Mouse (Mus musculus) intestine, embryonic 16.5 days (tissue): Measurements from ENCODE around the gene Cnksr2. TPM values are rescaled to one million over a fixed set of nuclear protein-coding genes. Genes with fewer than 3 reads are reported as not detected.

ENCODE experiments used
- ATAC-seq: fragments of 200-750 bp; cut with Nextera tagmentation; 2 replicates; pipeline ENCODE4 v1.8.0; 2017; ENCODE audit warnings: moderate TSS enrichment, moderate library complexity
- H3K27ac ChIP-seq: fragments of 300-500 bp; sonication (generic); 2 replicates; pipeline ENCODE4 v1.5.1; 2014; ENCODE audit warnings: mild to moderate bottlenecking, low read length
- H3K27me3 ChIP-seq: fragments of 300-500 bp; sonication (generic); replicated peaks from 2 replicates; pipeline ENCODE4 v1.6.1; 2014; ENCODE audit warnings: low read length, control low read depth, mixed read lengths; ENCODE audit not compliant: control insufficient read depth, insufficient read depth
- H3K36me3 ChIP-seq: fragments of 300-500 bp; sonication (generic); 2 replicates; pipeline ENCODE4 v1.6.1; 2014; ENCODE audit warnings: low read length, control low read depth; ENCODE audit not compliant: control insufficient read depth, insufficient read depth
- H3K4me1 ChIP-seq: fragments of 300-500 bp; sonication (generic); 2 replicates; pipeline ENCODE4 v1.6.1; 2014; ENCODE audit warnings: low read length, control low read depth, mixed read lengths; ENCODE audit not compliant: control insufficient read depth, insufficient read depth
- H3K4me2 ChIP-seq: fragments of 300-500 bp; sonication (generic); 2 replicates; pipeline ENCODE4 v1.6.1; 2014; ENCODE audit warnings: low read depth, low read length, control low read depth
- H3K4me3 ChIP-seq: fragments of 300-500 bp; sonication (generic); 2 replicates; pipeline ENCODE4 v1.5.1; 2014; ENCODE audit warnings: mild to moderate bottlenecking, low read length
- H3K9ac ChIP-seq: fragments of 300-500 bp; sonication (generic); 2 replicates; pipeline ENCODE4 v1.6.1; 2014; ENCODE audit warnings: low read depth, low read length
- H3K9me3 ChIP-seq: fragments of 300-500 bp; sonication (generic); 2 replicates; pipeline ENCODE4 v1.6.1; 2016; ENCODE audit warnings: low read length, control low read depth; ENCODE audit not compliant: control insufficient read depth
- WGBS: fragments of 180-500 bp; shearing (Covaris S2); extraction: QIAGEN DNeasy Blood & Tissue Kit; methylation state at CpG from one replicate; pipeline ENCODE4 v1.1.7; 2014; 5-methylcytosine and 5-hydroxymethylcytosine counted together
- polyA plus RNA-seq: library from polyadenylated mRNA; unstranded; fragments of >200 nt; fragmentation: Nextera tagmentation; extraction: Ambion mirVana; gene quantifications from 2 replicates; pipeline ENCODE4 v1.2.1, GENCODE M21; 2015

Gene Cnksr2
- 0.18 and 0.24 TPM in 2 replicates for polyA plus RNA-seq

DNA sequence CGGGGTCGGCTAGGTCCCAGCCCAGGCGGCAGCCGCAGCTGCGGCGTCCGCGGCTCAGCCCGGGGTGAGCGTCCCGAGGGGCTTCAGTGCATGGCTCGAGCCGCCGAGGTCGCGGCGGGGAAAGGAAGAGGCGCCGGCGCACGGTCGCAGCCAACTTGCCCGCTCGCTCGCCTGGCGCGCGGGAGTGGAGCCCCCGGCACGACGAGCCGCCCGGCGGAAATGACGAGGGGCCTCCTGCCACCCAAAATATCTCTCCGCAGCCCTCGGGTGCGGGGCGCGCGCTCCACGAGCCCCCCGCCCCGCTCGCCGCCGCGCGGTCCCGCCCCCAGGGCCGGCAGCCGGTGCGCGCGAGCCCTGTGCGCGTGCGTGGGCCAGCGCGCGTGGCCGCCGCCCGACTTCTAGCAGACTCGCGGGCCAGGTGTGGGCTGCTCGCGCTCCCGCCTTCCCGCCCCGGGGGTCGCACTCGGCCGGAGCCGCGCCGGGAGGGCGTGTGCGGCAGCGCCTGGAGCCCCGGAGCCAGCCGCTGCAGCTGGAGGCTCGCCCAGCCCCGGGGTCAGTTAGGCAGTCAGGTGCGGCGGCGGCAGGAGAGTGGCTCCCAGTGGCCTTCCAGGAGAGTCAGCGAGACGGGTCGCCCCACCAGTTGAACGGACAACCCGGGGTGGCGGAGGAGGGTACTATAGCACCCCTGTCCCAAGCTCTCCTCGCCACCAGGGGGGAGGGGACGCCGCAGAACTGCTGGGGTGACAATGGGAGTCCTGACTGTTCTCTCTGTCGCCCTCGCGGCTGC lies at the start of gene Cnksr2:
TSS of gene Cnksr2 (minus strand) at position 238 of the 787 bp plus-strand sequence.
- Histone ChIP-seq H3K27me3 (0 out of 2 replicates have a peak, but pooled peaks cover 10% of the 10 kb centered on the region), H3K4me1 (no peaks in the 10 kb centered on the region), H3K4me2 (peak within 1 kb of the TSS; percentile 85), H3K9ac (peak within 1 kb of the TSS; percentile 54), H3K9me3 (no peaks in the 10 kb centered on the region), H3K27ac (no peak within 1 kb of the TSS), H3K36me3 (no peaks in the 10 kb centered on the region), H3K4me3 (peak within 1 kb of the TSS; percentile 57)
- ATAC-seq: peak; percentile 71
- 25% methylated on average over 71 of the region's 99 CpGs for WGBS

DNA sequence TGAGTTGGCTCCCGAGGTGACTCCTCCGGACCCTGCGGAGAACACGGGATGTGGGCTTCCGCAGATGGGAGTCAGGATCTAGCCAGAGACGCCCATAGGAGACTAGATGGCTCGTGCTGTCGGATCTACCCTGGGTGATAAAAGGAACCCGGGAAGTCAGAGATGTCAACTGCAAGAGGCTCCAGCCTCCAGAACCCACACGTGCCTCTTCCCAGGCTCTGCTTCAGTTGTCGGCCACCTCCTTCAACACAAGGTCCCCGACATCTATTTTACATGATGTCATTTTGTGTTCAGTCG lies 698 bp upstream of the Cnksr2 start:
- Histone ChIP-seq H3K27ac (no peak overlapping the region), H3K4me1 (no peaks in the 10 kb centered on the region), H3K9ac (no peak overlapping the region), H3K27me3 (0 out of 2 replicates have a peak, but pooled peaks cover 10% of the 10 kb centered on the region), H3K4me2 (peak overlapping the region; percentile 85), H3K4me3 (peak overlapping the region; percentile 57), H3K36me3 (no peaks in the 10 kb centered on the region), H3K9me3 (no peaks in the 10 kb centered on the region)
- no peak for ATAC-seq
- 20% methylated on average over 13 of the region's 13 CpGs for WGBS

DNA sequence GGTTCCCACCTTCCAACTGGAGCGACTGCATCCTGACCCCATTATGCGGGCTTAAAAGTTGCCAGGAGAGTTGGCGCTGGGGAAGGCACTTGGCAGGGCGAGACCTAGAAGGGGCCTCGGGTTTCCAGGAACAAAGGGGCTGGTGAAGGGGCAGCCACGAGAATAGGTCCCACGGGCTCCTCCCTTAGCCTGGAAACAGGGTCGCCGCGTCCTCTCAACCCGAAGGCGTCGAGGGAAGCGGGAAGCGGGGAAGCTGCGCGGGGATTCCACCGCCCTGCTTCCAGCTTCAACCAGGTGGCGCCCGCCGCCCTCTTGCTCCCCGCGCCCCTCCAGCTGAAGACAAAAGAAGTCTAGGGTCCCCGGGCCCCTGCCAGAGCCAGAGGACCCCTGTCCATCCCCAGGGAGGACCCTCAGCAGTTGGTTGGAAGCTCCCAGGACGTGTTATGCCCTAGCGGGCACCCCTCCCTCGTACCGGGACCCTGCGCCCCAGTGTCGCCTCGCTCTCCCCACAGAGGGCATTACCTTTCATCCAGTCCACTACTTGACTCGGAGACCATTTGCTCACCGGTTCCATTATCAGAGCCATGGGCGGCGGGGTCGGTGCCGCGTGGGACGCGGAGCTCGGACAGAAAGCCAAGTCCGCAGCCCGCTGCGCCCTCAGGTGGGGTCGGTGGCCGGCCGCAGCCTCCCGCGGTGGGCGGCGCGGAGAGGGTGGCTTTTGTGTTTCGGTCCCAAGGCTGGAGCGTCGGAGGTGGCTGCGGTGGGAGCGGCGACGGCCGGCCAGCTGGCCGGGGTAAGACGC lies 638 bp downstream of the Cnksr2 start:
- no peaks in the 10 kb centered on the region for H3K36me3 ChIP-seq
- no peak overlapping the region for H3K27ac ChIP-seq
- WGBS: 16% methylated on average over 49 of the region's 62 CpGs
- 0 out of 2 replicates have a peak, but pooled peaks cover 10% of the 10 kb centered on the region for H3K27me3 ChIP-seq
- no peaks in the 10 kb centered on the region for H3K9me3 ChIP-seq
- peak overlapping the region; percentile 54 for H3K9ac ChIP-seq
- H3K4me2 ChIP-seq: peak overlapping the region; percentile 85
- peak overlapping the region; percentile 57 for H3K4me3 ChIP-seq
- peak; percentile 53; the same call in 1 of the 2 replicates for ATAC-seq
- no peaks in the 10 kb centered on the region for H3K4me1 ChIP-seq

DNA sequence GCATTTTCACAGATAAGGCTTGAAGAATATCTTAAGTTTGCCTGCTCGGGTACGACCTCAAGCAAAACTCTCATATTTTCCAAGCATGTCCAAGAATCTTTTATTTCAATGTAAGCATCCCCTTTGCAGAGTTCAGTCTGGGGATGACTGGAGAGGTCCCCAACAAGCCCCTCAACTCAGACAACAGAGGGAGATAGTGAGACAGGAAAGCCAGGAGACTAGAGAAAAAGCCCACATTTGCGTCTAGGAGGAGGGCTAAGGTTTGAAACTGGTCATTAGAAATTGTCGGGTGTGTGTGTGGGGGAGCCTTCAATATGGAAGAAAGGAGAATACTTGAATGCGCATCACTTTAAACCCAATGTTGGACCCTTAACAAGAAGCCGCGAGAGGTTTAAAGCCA lies 1.4 kb downstream of the Cnksr2 start:
- H3K9me3 ChIP-seq: no peaks in the 10 kb centered on the region
- ATAC-seq: no peak
- H3K4me2 ChIP-seq: peak overlapping the region; percentile 85; the same call in 1 of the 2 replicates
- no peak overlapping the region for H3K9ac ChIP-seq
- H3K36me3 ChIP-seq: no peaks in the 10 kb centered on the region
- WGBS: 24% methylated on average over 7 of the region's 7 CpGs
- no peaks in the 10 kb centered on the region for H3K4me1 ChIP-seq
- 0 out of 2 replicates have a peak, but pooled peaks cover 10% of the 10 kb centered on the region for H3K27me3 ChIP-seq
- H3K4me3 ChIP-seq: peak overlapping the region; percentile 57
- no peak overlapping the region for H3K27ac ChIP-seq

DNA sequence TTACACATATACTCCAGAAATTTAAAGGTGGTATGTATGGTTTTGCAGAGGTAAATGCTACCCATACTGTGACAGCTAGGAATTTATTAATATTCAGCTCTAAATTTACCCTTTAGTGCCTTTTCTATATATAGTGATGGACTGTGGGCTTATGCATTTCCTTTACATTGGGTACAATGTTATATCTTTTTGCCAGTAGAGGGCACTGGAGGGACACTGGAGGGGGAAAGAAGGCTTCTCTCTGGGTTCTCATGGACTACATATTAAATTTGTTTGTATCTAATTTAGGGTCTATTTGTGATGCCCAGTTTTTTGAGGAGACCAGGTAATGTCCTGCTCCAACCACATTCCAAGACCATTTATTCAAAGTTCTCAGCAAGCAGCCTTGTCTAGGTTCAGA lies 91.4 kb downstream of the Cnksr2 start:
- Histone ChIP-seq H3K36me3 (no peaks in the 10 kb centered on the region), H3K4me1 (no peaks in the 10 kb centered on the region), H3K27ac (no peak overlapping the region), H3K4me2 (no peak overlapping the region), H3K27me3 (no peaks in the 10 kb centered on the region), H3K4me3 (no peak overlapping the region), H3K9ac (no peak overlapping the region), H3K9me3 (no peaks in the 10 kb centered on the region)
- ATAC-seq: no peak

DNA sequence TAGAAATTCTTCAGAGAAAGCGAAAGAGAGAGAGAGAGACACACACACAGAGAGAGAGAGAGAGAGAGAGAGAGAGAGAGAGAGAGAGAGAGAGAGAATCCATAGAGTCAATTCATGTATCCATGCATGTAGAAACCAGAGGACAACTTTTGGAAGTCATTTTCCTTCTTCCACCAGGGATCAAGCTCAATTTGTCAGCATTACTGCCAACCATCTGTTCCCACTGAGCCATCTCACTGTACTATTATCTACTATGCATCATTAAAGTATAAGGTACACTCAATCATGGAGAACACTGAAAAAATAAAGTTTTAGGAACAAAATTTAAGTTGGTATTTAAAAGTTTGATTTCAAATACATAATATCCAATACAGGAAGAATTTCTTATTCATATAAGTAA lies 93.8 kb downstream of the Cnksr2 start:
- Histone ChIP-seq H3K4me3 (no peak overlapping the region), H3K27me3 (no peaks in the 10 kb centered on the region), H3K36me3 (no peaks in the 10 kb centered on the region), H3K4me1 (no peaks in the 10 kb centered on the region), H3K9ac (no peak overlapping the region), H3K9me3 (no peaks in the 10 kb centered on the region), H3K27ac (no peak overlapping the region), H3K4me2 (no peak overlapping the region)
- WGBS: 74% methylated on average over 1 of the region's 1 CpGs
- ATAC-seq: no peak

GRCm38 (mm10) chrX:157945121-157945520 lies 98.0 kb downstream of the Cnksr2 start:
- H3K27me3 ChIP-seq: no peaks in the 10 kb centered on the region
- ATAC-seq: no peak
- H3K4me3 ChIP-seq: no peak overlapping the region
- no peaks in the 10 kb centered on the region for H3K9me3 ChIP-seq
- 80% methylated on average over 5 of the region's 5 CpGs for WGBS
- no peak overlapping the region for H3K27ac ChIP-seq
- no peaks in the 10 kb centered on the region for H3K4me1 ChIP-seq
- H3K36me3 ChIP-seq: no peaks in the 10 kb centered on the region
- no peak overlapping the region for H3K9ac ChIP-seq
- H3K4me2 ChIP-seq: no peak overlapping the region

DNA sequence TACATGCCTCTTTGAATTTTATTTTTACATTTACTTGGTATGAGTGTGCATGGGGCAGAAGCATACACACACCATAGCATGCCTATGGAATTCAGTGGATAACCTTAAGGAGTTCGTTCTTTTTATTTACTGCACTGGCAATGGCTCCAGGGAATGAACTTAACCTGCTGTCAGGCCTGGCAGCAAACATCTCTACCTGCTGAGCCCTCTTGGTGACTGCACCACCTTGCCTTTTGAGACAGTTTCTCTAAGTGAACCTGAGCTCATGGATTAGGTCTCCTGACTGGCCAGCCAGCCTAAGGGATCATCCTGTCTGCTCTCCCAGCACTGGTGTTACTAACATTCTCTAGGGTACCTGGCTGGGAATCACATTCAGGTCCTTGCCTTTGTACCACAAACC lies 106.5 kb downstream of the Cnksr2 start:
- Histone ChIP-seq H3K36me3 (no peaks in the 10 kb centered on the region), H3K4me3 (no peak overlapping the region), H3K4me1 (no peaks in the 10 kb centered on the region), H3K4me2 (no peak overlapping the region), H3K9ac (no peak overlapping the region), H3K27ac (no peak overlapping the region), H3K27me3 (no peaks in the 10 kb centered on the region), H3K9me3 (no peaks in the 10 kb centered on the region)
- WGBS: 86% methylated on average over 1 of the region's 1 CpGs
- ATAC-seq: no peak

GRCm38 (mm10) chrX:157920093-157920492 lies 123.0 kb downstream of the Cnksr2 start:
- H3K27ac ChIP-seq: no peak overlapping the region
- H3K4me1 ChIP-seq: no peaks in the 10 kb centered on the region
- WGBS: 80% methylated on average over 3 of the region's 3 CpGs
- no peak overlapping the region for H3K9ac ChIP-seq
- ATAC-seq: no peak
- no peak overlapping the region for H3K4me3 ChIP-seq
- no peaks in the 10 kb centered on the region for H3K27me3 ChIP-seq
- H3K36me3 ChIP-seq: no peaks in the 10 kb centered on the region
- H3K9me3 ChIP-seq: no peaks in the 10 kb centered on the region
- no peak overlapping the region for H3K4me2 ChIP-seq
